Mouse (Mus musculus): ENCODE measurements around the gene Msl1.

DNA sequence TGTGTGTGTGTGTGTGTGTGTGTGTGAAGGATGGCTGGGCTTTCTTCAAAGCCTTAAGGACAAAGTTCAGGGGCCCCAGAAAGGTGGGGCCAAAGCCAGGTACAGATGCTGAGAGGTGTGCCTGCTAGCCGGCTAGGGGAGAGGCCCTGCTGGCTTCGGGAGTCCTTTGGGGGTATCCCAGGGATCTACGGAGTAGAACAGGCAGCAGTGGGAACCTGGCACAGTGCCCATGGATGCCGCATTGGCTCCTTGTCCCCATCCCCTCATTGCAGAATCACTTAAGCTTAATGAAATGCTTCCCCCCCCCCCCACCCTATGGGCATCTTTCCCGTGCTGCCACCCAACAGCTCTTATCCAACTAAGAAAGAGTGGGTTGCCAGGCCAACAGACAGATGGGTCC lies 45.6 kb upstream of the Msl1 start:
- TF ChIP-seq CTCF (IDR thresholded peaks at IDR 0.05; ENCODE audit: extremely low read depth, insufficient read length, insufficient replicate concordance, low read depth, low read length), result no peak
- peak; percentile 53; the same call in 1 of the 2 replicates for TF ChIP-seq POLR2A (IDR thresholded peaks at IDR 0.05; ENCODE audit: low read depth, low read length)
